Mouse (Mus musculus) cortical plate, adult 2 months (tissue): ENCODE results near the gene Adap2.

Experiments used
- CTCF ChIP-seq: fragments of 200-500 bp; IDR thresholded peaks from 2 replicates; pipeline ENCODE4 v1.5.1; 2011; ENCODE audit warnings: mild to moderate bottlenecking, control low read depth, low read length; ENCODE audit not compliant: insufficient read depth; ENCODE audit errors: extremely low read depth
- POLR2A ChIP-seq: fragments of 200-500 bp; IDR thresholded peaks from 2 replicates; pipeline ENCODE4 v1.6.1; 2011; ENCODE audit warnings: mild to moderate bottlenecking, low read length, control low read depth; ENCODE audit not compliant: insufficient read depth; ENCODE audit errors: extremely low read depth

DNA sequence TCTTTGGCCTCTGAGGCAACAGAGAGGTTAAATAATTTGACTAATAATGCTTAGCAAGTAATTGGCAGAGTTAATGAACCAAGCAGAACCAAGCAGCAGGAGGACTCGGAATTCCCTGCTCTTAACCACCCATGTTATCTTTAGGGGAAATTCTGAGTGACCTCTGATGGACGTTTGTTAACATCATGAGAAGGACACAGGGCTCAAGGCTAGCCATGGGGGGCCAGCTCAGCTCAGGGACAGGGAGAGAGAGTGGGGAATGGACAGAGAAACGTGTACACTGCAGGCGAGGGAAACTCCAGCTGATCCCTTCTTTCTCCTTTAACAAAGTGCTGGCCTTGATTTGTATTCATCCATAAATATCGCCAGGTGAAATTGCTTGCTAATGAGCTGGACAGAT lies 51.0 kb downstream of the Adap2 start:
- no peak for TF ChIP-seq CTCF
- no peak for TF ChIP-seq POLR2A
